Mouse (Mus musculus) lung, postnatal 14 days (tissue): ENCODE measurements around the gene Mtus2.
A peak's percentile ranks its signal among the peaks of the same experiment; 100 is the strongest.

Source experiments
- DNase-seq: peaks from one replicate; pipeline ENCODE4 v3.0.0; 2021

The Mtus2 gene

DNA sequence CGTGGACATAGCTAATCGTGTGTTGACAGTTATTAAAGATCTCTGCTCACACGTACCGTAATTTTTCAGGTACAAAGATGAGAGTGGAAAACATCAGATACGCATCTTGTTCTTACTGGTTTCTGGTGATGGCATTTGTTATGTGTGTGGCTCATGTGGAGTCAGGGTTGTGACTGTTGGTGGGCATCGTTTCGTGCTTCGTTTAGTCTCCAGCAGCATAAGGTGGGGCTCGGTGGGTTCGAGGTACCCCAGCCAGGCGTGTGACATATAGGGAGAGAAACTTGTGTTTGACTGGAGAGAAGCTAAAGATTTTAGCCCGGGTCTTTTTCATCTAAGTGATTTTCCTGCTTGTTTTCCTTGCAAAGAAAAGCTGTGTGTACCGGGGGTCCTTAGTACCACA, 1.4 kb downstream of the Mtus2 start:
- DNase-seq: no peak

- no peak for DNase-seq
Measured at GRCm38 (mm10) chr5:147959088-147959487, 2.0 kb downstream of the Mtus2 start.

DNA sequence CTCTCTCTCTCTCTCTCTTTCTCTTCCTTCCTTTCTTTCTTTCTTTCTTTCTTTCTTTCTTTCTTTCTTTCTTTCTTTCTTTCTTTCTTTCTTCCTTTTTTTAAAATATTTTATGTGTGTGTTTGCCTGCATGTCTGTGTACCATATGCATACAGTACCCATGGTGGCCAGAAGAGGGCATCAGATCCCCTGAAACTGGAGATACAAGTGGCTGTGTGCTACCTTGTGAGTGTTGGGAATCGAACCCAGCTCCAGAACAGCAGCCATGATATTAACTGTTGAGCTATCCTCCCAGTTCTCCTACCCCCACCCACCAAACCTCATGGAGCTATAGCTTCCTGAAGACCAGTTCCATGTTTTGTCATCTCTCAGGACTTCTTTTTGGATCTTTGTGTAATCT, 3.7 kb downstream of the Mtus2 start:
- DNase-seq: no peak

GRCm38 (mm10) chr5:147963820-147964580, 6.9 kb downstream of the Mtus2 start:
- peak; percentile 18 for DNase-seq

- DNase-seq: peak; percentile 13
Measured at GRCm38 (mm10) chr5:147964776-147965175, 7.7 kb downstream of the Mtus2 start.

DNA sequence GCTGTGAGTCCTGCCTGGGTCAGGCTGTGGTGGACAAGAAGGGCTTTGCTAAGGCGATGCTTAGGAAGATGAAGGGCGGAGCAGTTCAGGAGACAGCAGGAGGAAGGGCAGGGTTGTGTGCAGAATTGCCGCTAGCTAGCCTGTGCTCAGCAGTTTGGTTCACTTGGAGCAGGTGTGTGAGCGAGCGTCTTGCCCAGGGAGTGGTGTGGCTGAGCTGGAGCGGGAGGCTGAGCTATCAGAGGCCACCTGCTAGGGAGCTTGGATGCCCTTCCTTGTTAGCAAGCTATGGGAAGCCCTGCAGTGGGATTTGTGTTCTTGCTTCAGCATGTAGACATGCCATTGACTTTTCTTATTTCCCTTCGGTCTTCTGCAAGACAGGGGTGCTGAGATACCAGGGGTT, 9.5 kb downstream of the Mtus2 start:
- DNase-seq: no peak

DNA sequence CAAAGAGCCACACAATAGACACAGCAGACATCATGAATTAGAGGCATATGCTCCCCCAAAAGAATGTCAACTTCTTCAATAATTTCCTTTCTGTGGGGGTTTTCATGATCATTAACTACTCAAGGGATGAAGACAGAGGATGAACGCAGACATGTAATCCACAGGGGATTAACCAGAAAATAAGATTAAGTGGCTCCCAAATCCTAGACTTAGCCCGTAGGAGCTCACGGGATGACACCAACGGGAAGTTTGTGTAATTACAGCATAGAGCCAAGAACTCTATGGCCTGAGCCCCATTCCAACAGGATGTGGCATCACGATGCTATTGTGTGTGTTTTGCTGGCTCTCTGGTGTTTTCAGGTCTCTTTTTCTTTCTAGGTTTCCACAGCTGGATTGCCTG, 12.4 kb downstream of the Mtus2 start:
- no peak for DNase-seq

DNA sequence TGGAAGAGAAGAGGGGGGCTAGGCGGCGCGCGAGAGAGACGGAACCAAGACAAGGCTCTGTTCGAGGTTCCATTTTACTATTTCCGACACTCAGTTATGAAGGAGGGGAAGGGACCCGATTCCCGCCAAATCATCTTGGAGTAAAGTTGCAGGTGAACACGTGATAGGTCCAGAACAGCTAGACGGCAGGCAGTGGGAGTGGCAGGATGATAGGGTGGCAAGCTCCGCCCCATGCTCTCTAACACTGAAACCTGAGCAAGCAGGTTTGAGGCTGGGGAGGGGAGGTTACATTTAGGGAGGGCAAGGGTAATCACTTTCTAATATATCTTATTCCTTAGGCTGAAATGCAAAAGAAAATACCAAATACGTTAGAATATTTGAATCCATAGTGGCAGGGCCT, 18.9 kb downstream of the Mtus2 start:
- no peak for DNase-seq

DNA sequence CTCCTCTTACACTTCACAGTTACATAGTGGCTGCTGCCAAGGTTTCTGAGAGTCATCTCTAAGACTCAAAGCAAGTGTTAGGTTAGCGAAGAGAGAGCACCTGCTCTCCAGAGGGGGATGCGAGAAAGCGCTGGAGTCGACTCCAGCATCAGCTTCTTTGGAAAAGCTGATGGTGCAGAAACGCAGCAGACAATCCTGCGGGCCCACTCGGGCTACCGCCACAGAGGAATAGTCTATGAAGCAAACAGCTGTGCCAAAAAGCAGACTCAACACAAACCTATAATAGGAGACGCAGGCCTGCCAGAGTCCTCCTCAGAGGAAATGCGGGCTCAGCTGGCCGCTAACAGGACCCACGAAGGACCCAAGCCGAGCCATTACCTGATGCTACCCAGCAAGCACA, 23.5 kb downstream of the Mtus2 start:
- DNase-seq: no peak

GRCm38 (mm10) chr5:147990289-147990688, 33.2 kb downstream of the Mtus2 start:
- no peak for DNase-seq

GRCm38 (mm10) chr5:147990775-147991174, 33.7 kb downstream of the Mtus2 start:
- DNase-seq: peak; percentile 12

DNA sequence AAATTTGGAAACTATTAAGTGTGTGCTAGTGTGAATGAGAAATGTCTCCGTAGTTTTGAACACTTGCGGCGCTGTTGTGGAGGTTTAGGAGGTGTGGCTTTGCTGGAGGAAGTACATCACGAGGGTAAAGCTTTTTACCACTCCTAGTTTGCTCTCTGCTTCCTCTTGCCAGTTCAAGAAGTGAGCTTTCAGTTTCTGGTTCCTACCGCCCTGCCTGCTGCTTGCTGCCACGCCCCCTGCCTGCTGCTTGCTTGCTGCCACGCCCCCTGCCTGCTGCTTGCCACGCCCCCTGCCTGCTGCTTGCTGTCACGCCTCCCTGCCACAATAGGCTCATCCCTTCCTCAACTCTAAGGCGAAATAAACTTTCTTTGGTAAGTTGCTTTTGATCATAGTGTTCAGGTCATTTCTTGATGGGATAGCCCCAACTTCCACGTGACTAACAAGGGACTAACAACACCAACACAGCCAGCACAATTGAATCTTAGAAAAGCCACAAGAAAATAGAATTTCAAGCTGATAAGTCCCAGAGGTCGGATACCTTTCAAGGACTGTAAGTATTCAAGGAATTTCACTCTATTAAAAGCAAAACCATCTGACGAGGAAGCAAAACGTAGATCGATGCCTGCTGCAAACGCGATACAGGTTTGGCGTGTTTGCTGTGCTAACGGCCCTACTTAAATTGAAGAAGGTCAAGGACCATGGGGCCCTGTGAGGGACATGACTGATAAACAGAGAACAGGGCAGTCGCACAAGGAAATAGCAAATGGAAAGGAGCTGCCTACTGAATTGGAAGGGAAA, 35.7 kb downstream of the Mtus2 start:
- peak; percentile 74 for DNase-seq

- DNase-seq: no peak
Measured at GRCm38 (mm10) chr5:148005263-148005662, 48.1 kb downstream of the Mtus2 start.

DNA sequence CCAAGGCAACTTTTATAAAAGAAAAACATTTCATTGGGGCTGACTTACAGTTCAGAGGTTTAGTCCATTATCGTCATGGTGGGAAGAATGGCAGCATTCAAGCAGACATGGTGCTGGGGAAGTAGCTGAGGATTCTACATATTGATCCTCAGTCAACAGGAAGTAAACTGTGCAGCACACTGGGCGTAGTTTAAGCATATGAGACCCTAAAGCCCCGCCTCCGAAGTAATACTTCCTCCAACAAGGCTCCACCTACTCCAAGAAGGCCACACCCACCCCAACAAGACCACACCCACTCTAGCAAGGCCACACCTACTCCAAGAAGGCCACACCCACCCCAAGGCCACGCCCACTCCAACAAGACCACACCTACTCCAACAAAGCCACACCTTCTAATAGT, 55.0 kb downstream of the Mtus2 start:
- no peak for DNase-seq

- no peak for DNase-seq
Measured at GRCm38 (mm10) chr5:148014133-148014854, 57.2 kb downstream of the Mtus2 start.

GRCm38 (mm10) chr5:148015383-148015782, 58.3 kb downstream of the Mtus2 start:
- no peak for DNase-seq

GRCm38 (mm10) chr5:148017371-148017770, 60.3 kb downstream of the Mtus2 start:
- DNase-seq: no peak

- no peak for DNase-seq
Measured at GRCm38 (mm10) chr5:148022784-148023183, 65.7 kb downstream of the Mtus2 start.

DNA sequence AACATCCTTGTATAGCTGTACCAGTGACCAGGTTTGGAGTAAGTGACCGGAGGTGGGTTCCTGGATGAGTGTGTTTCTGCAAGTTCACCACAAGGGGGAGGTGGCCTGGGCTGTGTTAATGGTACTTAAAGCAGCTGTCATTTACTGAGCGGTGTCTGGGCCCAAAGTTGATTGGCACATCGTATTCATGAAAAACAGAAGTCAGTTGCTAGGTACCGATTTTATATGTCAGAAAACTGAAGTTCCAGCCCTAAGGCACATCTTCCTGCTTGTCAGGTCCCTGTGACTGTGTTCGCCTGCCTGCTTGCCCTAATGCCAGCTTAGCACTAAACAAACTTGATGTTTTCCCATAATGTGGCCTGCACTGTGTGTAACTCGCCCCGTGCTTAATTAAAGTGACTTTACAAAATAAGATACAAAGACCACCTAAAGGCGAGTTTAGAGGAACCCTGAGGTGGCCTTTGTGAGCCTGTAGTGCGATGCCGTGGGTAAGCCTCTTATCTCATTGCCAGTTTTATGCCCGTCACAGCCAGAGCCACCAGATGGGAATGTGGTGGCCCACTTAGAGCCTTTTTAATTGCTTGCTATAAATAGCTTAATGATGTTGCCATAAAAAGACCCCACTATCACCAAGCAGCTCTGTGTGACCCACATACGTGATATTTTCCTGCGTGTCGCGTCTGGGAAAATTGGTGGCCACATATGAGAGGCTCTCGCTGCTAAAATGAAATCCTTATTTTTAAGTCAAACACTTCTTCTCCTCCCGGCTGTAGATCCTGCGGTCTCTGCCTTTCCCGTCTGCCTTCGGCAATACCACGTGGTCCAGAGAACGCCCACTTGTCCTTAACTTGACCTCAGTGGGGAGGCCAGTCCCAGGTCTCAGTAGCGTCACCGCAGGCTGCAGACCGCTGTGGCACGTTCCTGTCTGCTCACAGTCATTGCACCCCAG, 69.6 kb downstream of the Mtus2 start:
- DNase-seq: no peak

DNA sequence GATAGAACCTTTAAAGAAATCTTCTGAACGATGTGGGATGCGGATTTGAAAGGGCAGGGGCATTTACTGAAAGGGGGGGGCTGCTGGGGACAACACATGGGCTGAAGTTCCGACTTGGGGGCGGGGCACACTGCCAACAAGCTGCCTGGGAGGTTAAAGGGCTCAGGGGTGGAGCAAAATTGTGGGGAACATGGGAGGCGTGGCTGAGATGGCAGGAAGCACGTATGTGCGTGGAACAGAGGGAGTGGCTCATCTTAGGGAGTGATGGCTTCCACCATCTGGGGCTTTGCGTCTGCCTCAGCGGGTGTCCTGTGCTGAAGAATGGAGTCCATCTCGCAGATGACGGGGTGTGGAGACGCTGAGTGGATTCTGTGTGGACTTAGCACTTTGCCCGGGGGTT, 70.9 kb downstream of the Mtus2 start:
- DNase-seq: no peak

- no peak for DNase-seq
Measured at GRCm38 (mm10) chr5:148041661-148042060, 84.5 kb downstream of the Mtus2 start.

DNA sequence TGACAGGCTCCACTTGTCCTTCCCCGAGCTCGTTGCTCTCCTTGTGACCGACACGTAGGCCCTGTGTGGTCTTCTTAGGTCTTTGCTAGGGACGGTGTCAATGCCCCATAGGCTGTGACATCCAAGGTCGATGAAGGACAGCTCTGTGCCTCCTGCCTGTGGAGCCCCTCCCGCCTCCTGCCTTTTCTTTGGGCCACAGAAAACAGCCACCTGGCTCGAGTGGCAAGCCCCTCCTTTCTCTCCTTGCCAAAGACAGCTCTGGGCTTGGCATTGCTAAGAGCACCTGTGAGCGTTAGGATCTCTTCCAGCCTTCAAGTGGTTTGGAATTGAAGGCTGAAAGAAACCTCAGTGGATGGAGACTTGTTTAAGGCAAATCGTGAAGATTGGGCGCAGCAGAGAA, 91.1 kb downstream of the Mtus2 start:
- no peak for DNase-seq

GRCm38 (mm10) chr5:148049304-148049703, 92.2 kb downstream of the Mtus2 start:
- no peak for DNase-seq
